Mouse (Mus musculus) limb, embryonic 12.5 days (tissue): ENCODE measurements around the gene Rab15. TPM values are rescaled to one million over a fixed set of nuclear protein-coding genes. Genes with fewer than 3 reads are reported as not detected.
A peak's percentile ranks its signal among the peaks of the same experiment; 100 is the strongest.

Source experiments
- ATAC-seq: fragments of 200-750 bp; cut with Nextera tagmentation; 2 replicates; pipeline ENCODE4 v1.8.0; 2017; ENCODE audit warnings: low read depth, moderate TSS enrichment; ENCODE audit not compliant: insufficient number of reproducible peaks, insufficient read depth, low FRiP score, low TSS enrichment
- H3K27ac ChIP-seq: fragments of 300-500 bp; sonication (generic); 2 replicates; pipeline ENCODE4 v1.5.1; 2016; ENCODE audit warnings: mild to moderate bottlenecking, moderate library complexity
- H3K27me3 ChIP-seq: fragments of 300-500 bp; sonication (generic); 2 replicates; pipeline ENCODE4 v1.6.1; 2016; ENCODE audit warnings: mild to moderate bottlenecking, moderate library complexity
- H3K36me3 ChIP-seq: fragments of 300-500 bp; sonication (generic); 2 replicates; pipeline ENCODE4 v1.6.1; 2016; ENCODE audit warnings: mild to moderate bottlenecking, moderate library complexity
- H3K4me1 ChIP-seq: fragments of 300-500 bp; sonication (generic); replicated peaks from 2 replicates; pipeline ENCODE4 v1.6.1; 2016
- H3K4me2 ChIP-seq: fragments of 300-500 bp; sonication (generic); 2 replicates; pipeline ENCODE4 v1.6.1; 2016; ENCODE audit warnings: mild to moderate bottlenecking, moderate library complexity
- H3K4me3 ChIP-seq: fragments of 300-500 bp; sonication (generic); replicated peaks from 2 replicates; pipeline ENCODE4 v1.5.1; 2016; ENCODE audit warnings: mild to moderate bottlenecking
- H3K9ac ChIP-seq: fragments of 300-500 bp; sonication (generic); replicated peaks from 2 replicates; pipeline ENCODE4 v1.6.1; 2016; ENCODE audit warnings: mild to moderate bottlenecking, moderate library complexity
- H3K9me3 ChIP-seq: fragments of 300-500 bp; sonication (generic); 2 replicates; pipeline ENCODE4 v1.6.1; 2016; ENCODE audit warnings: mild to moderate bottlenecking, moderate library complexity
- WGBS: fragments of 180-500 bp; shearing (Covaris S2); methylation state at CpG from one replicate; pipeline ENCODE4 v1.1.7; 2016; 5-methylcytosine and 5-hydroxymethylcytosine counted together
- polyA plus RNA-seq: library from polyadenylated mRNA; unstranded; fragments of >200 nt; fragmentation: Nextera tagmentation; extraction: Ambion mirVana; gene quantifications from 2 replicates; pipeline ENCODE4 v1.2.1, GENCODE M21; 2016

Rab15 gene
- polyA plus RNA-seq, 1 experiment from 2014 or later = 17.6 TPM

DNA sequence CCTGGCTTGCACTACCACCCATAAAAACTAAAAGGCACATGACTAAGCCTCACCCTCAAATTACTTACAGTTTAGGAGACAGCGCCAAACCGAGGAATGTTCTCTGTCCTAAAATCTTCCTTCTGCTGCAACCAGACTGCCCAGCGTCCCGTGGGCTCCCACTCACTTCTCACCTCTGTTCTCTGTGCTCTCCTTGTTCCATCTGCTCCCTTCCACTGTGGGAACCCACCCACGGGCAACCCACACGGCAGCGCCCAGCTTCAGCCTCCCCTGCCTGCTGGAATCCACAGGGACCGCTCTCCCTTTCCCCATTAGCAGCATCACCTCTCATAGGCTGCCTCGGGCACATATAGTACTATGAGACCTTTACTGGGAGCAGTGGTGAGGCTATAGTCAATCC, 3.8 kb downstream of the Rab15 start:
- peaks cover 39% of the 10 kb centered on the region for H3K27me3 ChIP-seq
- H3K4me2 ChIP-seq = no peak overlapping the region
- H3K9me3 ChIP-seq = no peaks in the 10 kb centered on the region
- no peaks in the 10 kb centered on the region for H3K36me3 ChIP-seq
- H3K4me1 ChIP-seq = peaks cover 45% of the 10 kb centered on the region
- no peak overlapping the region for H3K4me3 ChIP-seq
- ATAC-seq = no peak
- WGBS = 79% methylated on average over 9 of the region's 9 CpGs
- H3K27ac ChIP-seq = no peak overlapping the region
- no peak overlapping the region for H3K9ac ChIP-seq

DNA sequence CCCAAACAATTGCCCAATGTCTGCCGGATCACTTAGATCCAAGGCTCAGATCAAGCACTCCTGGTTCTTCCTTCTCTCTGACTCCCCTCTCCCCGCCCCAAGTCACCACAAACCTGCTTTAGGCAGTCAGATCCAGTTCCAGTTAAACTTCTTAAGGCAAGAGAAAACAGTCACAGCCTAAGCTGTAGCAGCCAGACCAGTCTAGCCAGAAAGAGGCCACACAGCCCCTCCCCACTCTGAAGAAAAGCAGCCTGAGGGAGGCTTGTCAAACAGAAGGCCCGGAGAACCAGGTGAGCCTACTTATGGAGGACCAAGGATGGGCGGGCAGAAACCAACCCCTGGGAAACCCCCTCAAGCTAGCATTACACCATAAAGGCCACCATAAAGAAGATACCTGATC, 4.6 kb downstream of the Rab15 start:
- Histone ChIP-seq H3K4me2 (no peak overlapping the region), H3K27me3 (peaks cover 33% of the 10 kb centered on the region), H3K9me3 (no peaks in the 10 kb centered on the region), H3K27ac (no peak overlapping the region), H3K4me3 (no peak overlapping the region), H3K4me1 (peaks cover 45% of the 10 kb centered on the region), H3K9ac (no peak overlapping the region), H3K36me3 (no peaks in the 10 kb centered on the region)
- no peak for ATAC-seq
- WGBS = 57% methylated on average over 4 of the region's 4 CpGs

DNA sequence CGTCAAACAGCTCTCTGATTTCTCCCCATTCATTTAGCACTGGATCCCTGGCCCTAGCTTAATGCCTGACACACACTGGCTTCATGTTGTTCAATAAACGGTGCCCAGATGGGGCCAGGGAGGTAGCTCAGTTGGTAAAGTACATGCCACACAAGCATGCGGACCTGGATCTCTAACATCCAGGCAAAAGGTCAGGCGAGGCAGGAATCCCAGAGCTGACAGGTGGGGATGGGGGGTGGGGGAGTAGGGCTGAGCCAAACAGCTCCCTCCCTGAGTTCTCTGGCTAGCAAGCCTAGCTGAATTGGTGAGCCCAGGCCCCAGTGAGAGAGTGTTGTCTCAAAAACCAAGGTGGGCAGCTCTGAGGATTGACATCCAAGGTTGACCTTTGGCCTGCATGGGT, 5.5 kb downstream of the Rab15 start:
- WGBS = 50% methylated on average over 4 of the region's 4 CpGs
- no peaks in the 10 kb centered on the region for H3K36me3 ChIP-seq
- no peak overlapping the region for H3K4me2 ChIP-seq
- H3K9ac ChIP-seq = no peak overlapping the region
- peaks cover 41% of the 10 kb centered on the region for H3K4me1 ChIP-seq
- H3K9me3 ChIP-seq = no peaks in the 10 kb centered on the region
- no peak for ATAC-seq
- no peak overlapping the region for H3K27ac ChIP-seq
- H3K4me3 ChIP-seq = no peak overlapping the region
- peaks cover 28% of the 10 kb centered on the region for H3K27me3 ChIP-seq

DNA sequence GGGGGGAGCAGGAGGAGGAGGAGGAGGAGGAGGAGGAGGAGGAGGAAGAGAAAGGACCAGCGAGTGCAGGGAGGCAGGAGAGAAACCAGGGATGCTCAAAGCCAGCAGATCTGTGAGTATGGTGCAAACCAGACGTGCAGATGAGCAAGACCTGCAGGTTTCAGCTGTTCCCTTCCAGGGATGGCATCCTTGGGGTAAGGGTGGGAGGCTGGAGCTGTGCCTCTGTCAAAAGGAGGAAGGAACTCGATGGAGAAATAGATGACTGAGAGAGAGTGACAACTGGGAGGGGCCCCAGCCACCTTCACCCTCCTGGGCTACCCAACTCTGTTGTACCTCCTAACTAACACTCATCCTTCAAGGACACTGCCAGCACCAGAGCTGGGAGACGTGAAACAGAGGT, 6.0 kb downstream of the Rab15 start:
- H3K36me3 ChIP-seq = no peaks in the 10 kb centered on the region
- H3K4me1 ChIP-seq = peaks cover 39% of the 10 kb centered on the region
- no peak overlapping the region for H3K9ac ChIP-seq
- no peaks in the 10 kb centered on the region for H3K9me3 ChIP-seq
- WGBS = 42% methylated on average over 4 of the region's 4 CpGs
- H3K27ac ChIP-seq = no peak overlapping the region
- peaks cover 24% of the 10 kb centered on the region for H3K27me3 ChIP-seq
- H3K4me3 ChIP-seq = no peak overlapping the region
- H3K4me2 ChIP-seq = no peak overlapping the region
- ATAC-seq = no peak

DNA sequence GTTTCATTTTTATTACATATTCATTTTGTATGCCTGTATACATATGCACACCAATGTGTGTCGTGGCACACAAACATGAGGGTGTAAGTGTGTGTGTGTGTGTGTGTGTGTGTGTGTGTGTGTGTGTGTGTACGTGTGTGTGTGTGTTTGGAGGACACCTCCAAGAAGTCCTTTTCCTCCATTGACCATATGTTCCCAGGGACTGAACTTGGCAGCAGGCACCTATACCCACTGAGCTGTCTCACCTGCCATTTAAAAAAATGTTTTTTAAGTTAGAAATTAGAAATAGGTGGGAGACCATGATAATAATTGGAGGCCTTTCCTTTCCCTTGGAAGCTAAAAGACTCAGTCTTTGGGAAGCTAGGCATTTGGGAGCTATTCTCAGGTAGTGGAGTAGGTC, 8.6 kb downstream of the Rab15 start:
- H3K9ac ChIP-seq = no peak overlapping the region
- no peak for ATAC-seq
- H3K36me3 ChIP-seq = no peaks in the 10 kb centered on the region
- peaks cover 26% of the 10 kb centered on the region for H3K4me1 ChIP-seq
- no peaks in the 10 kb centered on the region for H3K9me3 ChIP-seq
- H3K27ac ChIP-seq = no peak overlapping the region
- 0 out of 2 replicates have a peak, but pooled peaks cover 2% of the 10 kb centered on the region for H3K27me3 ChIP-seq
- WGBS = 83% methylated on average over 2 of the region's 2 CpGs
- H3K4me2 ChIP-seq = no peak overlapping the region
- no peak overlapping the region for H3K4me3 ChIP-seq

DNA sequence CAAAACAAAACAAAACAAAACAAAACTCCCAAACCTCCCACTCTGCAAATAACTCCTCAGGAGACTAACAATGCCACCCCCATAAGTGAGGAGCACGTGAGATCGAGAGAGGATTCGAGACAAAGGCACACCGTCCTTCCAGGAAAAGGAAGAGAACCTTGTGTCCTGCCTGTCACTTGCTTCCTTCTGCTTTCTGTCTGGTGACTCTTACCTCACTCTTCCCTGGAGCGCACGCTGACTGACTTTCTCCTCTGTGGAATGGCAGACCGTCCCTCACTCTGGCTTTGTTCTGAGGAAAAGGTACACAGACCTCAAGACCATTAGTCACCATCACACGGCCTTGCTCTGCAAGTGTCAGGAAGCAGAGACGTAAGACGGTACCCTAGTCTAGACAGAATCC, 9.2 kb downstream of the Rab15 start:
- no peak for ATAC-seq
- Histone ChIP-seq H3K9ac (no peak overlapping the region), H3K36me3 (no peaks in the 10 kb centered on the region), H3K27ac (no peak overlapping the region), H3K4me2 (no peak overlapping the region), H3K4me3 (no peak overlapping the region), H3K4me1 (peaks cover 26% of the 10 kb centered on the region), H3K9me3 (no peaks in the 10 kb centered on the region), H3K27me3 (no peaks in the 10 kb centered on the region)
- 69% methylated on average over 10 of the region's 10 CpGs for WGBS

DNA sequence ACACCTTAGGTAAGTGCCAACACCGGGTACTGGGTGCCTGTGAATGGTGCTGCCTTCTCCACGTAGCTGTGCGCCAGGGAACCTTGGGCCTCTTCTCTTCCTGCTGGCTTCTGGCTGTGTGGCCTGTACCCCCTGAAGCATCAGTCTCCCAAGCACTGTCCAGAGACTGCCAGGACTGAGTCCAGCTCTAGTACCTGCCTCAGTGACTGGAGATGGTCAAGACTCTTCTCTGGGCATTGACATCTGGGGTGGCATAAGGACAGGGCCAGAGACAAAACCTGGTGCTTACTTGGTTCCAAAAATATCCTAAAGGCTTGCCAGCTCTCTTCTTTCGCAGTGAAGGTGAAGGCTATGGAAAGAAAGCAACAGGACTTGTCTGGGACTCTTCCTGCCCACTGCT, 11.7 kb downstream of the Rab15 start:
- no peaks in the 10 kb centered on the region for H3K27me3 ChIP-seq
- WGBS = 90% methylated on average over 4 of the region's 4 CpGs
- no peak overlapping the region for H3K9ac ChIP-seq
- H3K4me3 ChIP-seq = no peak overlapping the region
- no peak overlapping the region for H3K4me2 ChIP-seq
- H3K36me3 ChIP-seq = no peaks in the 10 kb centered on the region
- no peaks in the 10 kb centered on the region for H3K9me3 ChIP-seq
- H3K27ac ChIP-seq = no peak overlapping the region
- H3K4me1 ChIP-seq = peaks cover 9% of the 10 kb centered on the region; the same call in 1 of the 2 replicates
- ATAC-seq = no peak

DNA sequence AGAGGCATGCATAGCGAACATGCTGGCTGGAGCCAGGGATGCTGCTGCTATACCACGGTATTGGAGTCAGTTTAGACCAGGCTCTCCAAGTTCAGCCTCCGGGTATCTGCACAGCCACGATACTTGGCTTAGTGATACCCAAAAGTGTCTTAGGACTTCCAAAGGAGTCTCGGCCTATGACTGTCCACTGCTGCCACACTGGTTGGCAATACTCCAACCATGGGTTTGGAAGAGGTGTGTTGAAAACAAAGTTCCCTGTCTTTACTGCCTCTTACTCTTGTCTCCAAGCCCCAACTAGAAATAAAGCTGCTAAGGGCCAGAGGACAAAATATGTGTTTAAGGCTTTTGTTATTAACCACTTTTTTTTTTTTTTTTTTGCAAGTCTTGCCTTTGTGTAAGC, 12.2 kb downstream of the Rab15 start:
- peaks cover 7% of the 10 kb centered on the region; the same call in 1 of the 2 replicates for H3K4me1 ChIP-seq
- no peak for ATAC-seq
- H3K27me3 ChIP-seq = no peaks in the 10 kb centered on the region
- H3K4me3 ChIP-seq = no peak overlapping the region
- no peaks in the 10 kb centered on the region for H3K9me3 ChIP-seq
- no peak overlapping the region for H3K9ac ChIP-seq
- WGBS = 92% methylated on average over 5 of the region's 5 CpGs
- H3K36me3 ChIP-seq = no peaks in the 10 kb centered on the region
- H3K4me2 ChIP-seq = no peak overlapping the region
- no peak overlapping the region for H3K27ac ChIP-seq

DNA sequence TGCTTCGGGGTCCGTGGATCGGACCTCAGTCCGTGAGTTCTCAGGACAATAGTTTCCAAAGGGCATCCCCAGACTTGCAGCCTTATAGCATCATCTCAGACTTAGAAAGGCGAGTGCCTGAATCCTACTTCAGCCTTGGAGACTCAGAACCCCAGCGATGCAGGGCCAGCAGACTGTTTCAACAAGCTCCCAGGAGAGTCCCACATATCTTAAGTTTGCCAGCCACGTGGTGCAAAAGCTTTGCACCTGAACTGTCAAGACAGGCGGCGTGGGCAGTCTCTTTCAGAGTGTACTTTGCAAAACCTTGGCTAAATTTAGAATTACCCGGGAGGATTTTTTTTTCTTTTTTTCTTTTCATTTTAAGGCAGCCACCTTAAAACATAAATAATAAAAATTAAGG, 14.9 kb downstream of the Rab15 start:
- WGBS = 83% methylated on average over 10 of the region's 10 CpGs
- no peaks in the 10 kb centered on the region for H3K9me3 ChIP-seq
- ATAC-seq = no peak

DNA sequence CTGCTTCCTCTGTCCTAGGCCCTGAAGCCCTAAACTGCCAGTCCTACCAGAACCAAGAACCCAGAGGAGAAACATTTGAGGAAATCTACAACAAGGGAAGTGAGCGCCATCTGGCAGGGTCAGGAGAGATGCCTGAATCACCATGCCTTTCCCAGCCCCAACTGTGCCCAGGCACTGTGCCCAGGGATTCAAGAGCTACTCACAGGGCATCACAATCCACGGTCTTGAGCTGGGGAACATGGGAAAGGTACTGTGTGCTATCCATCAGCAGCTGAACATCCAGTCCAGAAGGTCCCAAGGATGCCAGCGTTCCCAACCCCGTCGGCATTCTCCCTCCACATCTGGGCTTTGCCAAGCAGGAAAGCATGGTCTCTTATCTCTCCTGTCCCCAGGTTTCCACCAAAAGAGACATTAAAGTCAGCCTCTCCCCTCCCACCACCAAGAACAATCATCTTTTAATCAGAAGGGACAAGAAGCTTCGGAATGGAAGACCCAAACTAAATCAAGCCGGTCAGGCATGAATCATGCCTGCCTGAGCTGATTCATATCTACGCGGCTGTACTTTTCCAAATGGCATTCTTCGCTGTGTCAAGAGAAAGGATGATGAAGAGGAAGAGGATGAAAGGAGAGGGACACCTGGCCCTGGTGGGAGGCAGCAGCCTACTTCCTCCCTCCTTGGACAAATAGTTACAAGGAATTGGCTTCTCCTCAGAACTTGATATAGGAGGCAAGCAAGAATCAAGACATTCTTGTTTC, 17.5 kb downstream of the Rab15 start:
- ATAC-seq = no peak
- WGBS = 91% methylated on average over 10 of the region's 10 CpGs
- no peaks in the 10 kb centered on the region; the same call in 1 of the 2 replicates for H3K36me3 ChIP-seq

More for the DNA sequence above, 14.9 kb downstream of the Rab15 start:
- no peak overlapping the region for H3K9ac ChIP-seq
- no peak overlapping the region for H3K4me2 ChIP-seq
- no peak overlapping the region for H3K27ac ChIP-seq
- H3K4me3 ChIP-seq = no peak overlapping the region
- no peaks in the 10 kb centered on the region for H3K27me3 ChIP-seq
- no peaks in the 10 kb centered on the region for H3K4me1 ChIP-seq
- no peaks in the 10 kb centered on the region; the same call in 1 of the 2 replicates for H3K36me3 ChIP-seq

DNA sequence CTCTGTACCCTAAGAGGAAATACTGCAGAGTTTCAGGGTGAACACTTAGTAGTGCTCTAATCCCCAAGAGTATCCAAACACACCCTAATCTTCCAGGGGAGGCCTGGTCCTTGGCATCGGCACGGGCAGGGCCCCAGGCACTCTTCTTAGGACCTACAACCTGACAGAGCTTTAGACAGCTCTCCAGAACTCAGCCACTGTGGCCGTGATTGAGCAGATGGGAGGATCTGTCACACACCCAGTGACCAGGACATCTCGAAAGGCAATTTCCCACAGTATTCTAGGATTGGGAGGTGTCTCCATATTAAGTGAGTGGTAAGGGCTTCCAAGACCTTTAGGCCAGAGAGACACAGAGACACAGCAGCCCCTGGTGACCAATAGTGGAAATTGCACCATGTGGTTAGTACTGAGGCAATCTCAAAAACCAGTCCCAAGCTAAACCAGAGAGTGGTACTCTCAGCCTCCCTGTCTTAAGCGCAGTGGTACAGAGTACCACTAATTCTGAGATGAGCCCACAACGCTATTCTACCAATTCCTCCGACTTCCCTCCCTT, 18.9 kb downstream of the Rab15 start:
- H3K36me3 ChIP-seq = no peaks in the 10 kb centered on the region; the same call in 1 of the 2 replicates
- no peak overlapping the region for H3K4me3 ChIP-seq
- 0 out of 2 replicates have a peak, but pooled peaks cover under 1% of the 10 kb centered on the region for H3K4me1 ChIP-seq
- no peak overlapping the region for H3K27ac ChIP-seq
- 0 out of 2 replicates have a peak, but pooled peaks have one; percentile 44 for ATAC-seq
- no peak overlapping the region for H3K4me2 ChIP-seq
- no peaks in the 10 kb centered on the region for H3K27me3 ChIP-seq
- no peak overlapping the region for H3K9ac ChIP-seq
- no peaks in the 10 kb centered on the region for H3K9me3 ChIP-seq
- 48% methylated on average over 7 of the region's 7 CpGs for WGBS

More for the DNA sequence above, 17.5 kb downstream of the Rab15 start:
- H3K9me3 ChIP-seq = no peaks in the 10 kb centered on the region
- no peaks in the 10 kb centered on the region for H3K4me1 ChIP-seq
- no peak overlapping the region for H3K4me3 ChIP-seq
- H3K27me3 ChIP-seq = no peaks in the 10 kb centered on the region
- no peak overlapping the region for H3K27ac ChIP-seq
- no peak overlapping the region for H3K4me2 ChIP-seq
- no peak overlapping the region for H3K9ac ChIP-seq
